In the genomic region with DNA sequence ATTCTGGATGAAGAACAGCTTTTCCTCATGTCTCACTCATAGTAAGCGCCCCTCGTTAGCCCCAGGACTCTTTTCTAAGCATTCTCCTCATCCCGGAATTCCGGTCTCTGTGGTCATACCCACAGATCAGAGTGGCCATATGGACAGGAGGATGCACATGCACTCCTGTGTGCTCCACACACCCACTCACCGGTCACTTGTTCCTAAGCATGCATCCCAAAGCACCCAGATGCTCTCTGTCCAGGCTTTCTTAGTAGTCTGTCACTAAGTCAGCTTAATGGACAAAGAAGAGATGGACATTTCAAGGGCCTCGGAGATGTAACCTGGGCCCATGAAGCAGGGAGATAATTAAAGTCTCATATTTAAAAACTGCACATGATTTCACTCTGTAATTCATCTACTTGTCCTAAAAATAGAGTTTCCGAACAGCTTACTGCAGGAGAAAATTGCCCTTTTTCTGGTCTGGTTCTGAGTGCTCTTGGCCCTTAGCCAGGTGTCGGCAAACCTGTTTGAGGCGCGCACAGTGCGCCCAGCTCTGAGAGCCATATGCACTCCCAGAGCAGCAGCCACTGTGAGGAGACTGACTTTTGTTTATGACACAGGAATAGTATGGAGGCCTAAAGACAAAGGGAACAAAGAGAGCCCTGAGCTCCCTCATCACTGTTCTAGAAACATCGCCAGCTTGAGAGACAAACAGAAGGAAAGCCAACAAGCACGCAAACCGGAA, we compare ENCODE assay signal across 17 mouse cellular contexts. TPM values are rescaled to one million over a fixed set of nuclear protein-coding genes. Genes with fewer than 3 reads are reported as not detected.
DNase-seq lines count a peak whose midpoint lies in the region; ATAC-seq and TF ChIP-seq lines count a peak whose summit lies in the region.
"Had no signal": no experiment of that assay in that cellular context is flagged by ENCODE, and none has a peak within 500 bp of the region (broad histone marks: within the 10 kb centered on the region; RNA-seq: fewer than 3 reads in every experiment).

No protein-coding gene starts in this region.

- TF ChIP-seq EP300 in lung, postnatal 0 days (IDR thresholded peaks at IDR 0.05) = no peak

- DNase-seq in forebrain, postnatal 0 days = peak; percentile 41
- peak; percentile 14 for DNase-seq in lung, postnatal 0 days (ENCODE audit: low spot score)
- DNase-seq in lung, postnatal 25 days (ENCODE audit: low spot score) = no peak
- peak; percentile 71 for DNase-seq in cerebellum, adult 18-20 months
- no peak for DNase-seq in adrenal gland, adult 8-10 months
- no peak for DNase-seq in urinary bladder, postnatal 36 days (ENCODE audit: low spot score in 2 of 2)
- DNase-seq: adrenal gland, postnatal 36 days; B cell, adult 2 months; lung, postnatal 14 days; thymus, adult 2 months had no signal

- peaks cover 6% of the 10 kb centered on the region; the same call in 1 of the 2 replicates for H3K4me1 ChIP-seq in forebrain, postnatal 0 days (ENCODE audit: insufficient read depth)
- no peaks in the 10 kb centered on the region for H3K4me1 ChIP-seq in forebrain, embryonic 12.5 days
- H3K4me1 ChIP-seq in lung, postnatal 0 days (ENCODE audit: insufficient read depth, low read depth, low read length) = no peaks in the 10 kb centered on the region
- peaks cover 5% of the 10 kb centered on the region for H3K4me1 ChIP-seq in hindbrain, embryonic 16.5 days (ENCODE audit: control insufficient read depth, insufficient read depth, low read depth, low read length)
- H3K4me1 ChIP-seq: heart, embryonic 12.5 days had no signal

- H3K27me3 ChIP-seq in forebrain, postnatal 0 days (ENCODE audit: insufficient read depth, low read length) = no peaks in the 10 kb centered on the region
- no peaks in the 10 kb centered on the region for H3K27me3 ChIP-seq in forebrain, embryonic 12.5 days
- H3K27me3 ChIP-seq in lung, postnatal 0 days (replicated peaks; ENCODE audit: insufficient read depth, low read length) = no peaks in the 10 kb centered on the region
- no peaks in the 10 kb centered on the region for H3K27me3 ChIP-seq in hindbrain, embryonic 16.5 days (replicated peaks; ENCODE audit: control insufficient read depth, insufficient read depth, low read length)
- H3K27me3 ChIP-seq: heart, embryonic 12.5 days had no signal

- no peaks in the 10 kb centered on the region for H3K36me3 ChIP-seq in forebrain, postnatal 0 days (ENCODE audit: insufficient read depth)
- no peaks in the 10 kb centered on the region for H3K36me3 ChIP-seq in forebrain, embryonic 12.5 days (replicated peaks)
- H3K36me3 ChIP-seq in lung, postnatal 0 days (ENCODE audit: insufficient read depth, low read length) = no peaks in the 10 kb centered on the region
- H3K36me3 ChIP-seq in hindbrain, embryonic 16.5 days (ENCODE audit: control insufficient read depth, insufficient read depth, low read length) = no peaks in the 10 kb centered on the region
- H3K36me3 ChIP-seq: G1E; heart, embryonic 12.5 days had no signal

- no peak for TF ChIP-seq CTCF in forebrain, postnatal 0 days (IDR thresholded peaks at IDR 0.05; ENCODE audit: low read depth)
- no peak for TF ChIP-seq CTCF in lung, postnatal 0 days (IDR thresholded peaks at IDR 0.05)

- H3K9me3 ChIP-seq in forebrain, postnatal 0 days (ENCODE audit: low read length) = no peaks in the 10 kb centered on the region
- H3K9me3 ChIP-seq in forebrain, embryonic 12.5 days = no peaks in the 10 kb centered on the region
- no peaks in the 10 kb centered on the region for H3K9me3 ChIP-seq in lung, postnatal 0 days (ENCODE audit: low read length)
- H3K9me3 ChIP-seq in hindbrain, embryonic 16.5 days (ENCODE audit: control insufficient read depth, low read length) = no peaks in the 10 kb centered on the region
- H3K9me3 ChIP-seq: G1E; heart, embryonic 12.5 days had no signal

- no peak overlapping the region for H3K9ac ChIP-seq in forebrain, postnatal 0 days
- H3K9ac ChIP-seq in forebrain, embryonic 12.5 days = no peak overlapping the region
- H3K9ac ChIP-seq in lung, postnatal 0 days (replicated peaks; ENCODE audit: low read depth) = no peak overlapping the region
- H3K9ac ChIP-seq in hindbrain, embryonic 16.5 days (ENCODE audit: low read depth, low read length) = peak overlapping the region; percentile 22; the same call in 1 of the 2 replicates
- H3K9ac ChIP-seq: heart, embryonic 12.5 days had no signal

- H3K27ac ChIP-seq in forebrain, postnatal 0 days (ENCODE audit: low read depth, low read length) = no peak overlapping the region
- H3K27ac ChIP-seq in forebrain, embryonic 12.5 days = no peak overlapping the region
- H3K27ac ChIP-seq in lung, postnatal 0 days (ENCODE audit: low read length) = no peak overlapping the region
- peak overlapping the region; percentile 13; the same call in 1 of the 2 replicates for H3K27ac ChIP-seq in hindbrain, embryonic 16.5 days (ENCODE audit: low read depth, low read length)
- H3K27ac ChIP-seq: kidney, postnatal 0 days had no signal

- WGBS in forebrain, postnatal 0 days = 60% methylated on average over 14 of the region's 14 CpGs
- WGBS in forebrain, embryonic 12.5 days = 87% methylated on average over 14 of the region's 14 CpGs
- WGBS in lung, postnatal 0 days = 54% methylated on average over 14 of the region's 14 CpGs
- WGBS in hindbrain, embryonic 16.5 days = 71% methylated on average over 14 of the region's 14 CpGs

- H3K4me2 ChIP-seq in forebrain, postnatal 0 days (ENCODE audit: low read depth) = no peak overlapping the region
- no peak overlapping the region for H3K4me2 ChIP-seq in forebrain, embryonic 12.5 days
- H3K4me2 ChIP-seq in lung, postnatal 0 days (replicated peaks; ENCODE audit: low read depth, low read length) = no peak overlapping the region
- no peak overlapping the region for H3K4me2 ChIP-seq in hindbrain, embryonic 16.5 days (ENCODE audit: low read length)
- H3K4me2 ChIP-seq: heart, embryonic 12.5 days had no signal

- no peak overlapping the region for H3K4me3 ChIP-seq in forebrain, postnatal 0 days (ENCODE audit: low read depth, low read length)
- H3K4me3 ChIP-seq in forebrain, embryonic 12.5 days (replicated peaks) = no peak overlapping the region
- H3K4me3 ChIP-seq in lung, postnatal 0 days (ENCODE audit: low read depth, low read length) = no peak overlapping the region
- no peak overlapping the region for H3K4me3 ChIP-seq in hindbrain, embryonic 16.5 days (ENCODE audit: low read length)
- H3K4me3 ChIP-seq: heart, embryonic 12.5 days had no signal

- ATAC-seq in forebrain, postnatal 0 days = peak; percentile 48
- ATAC-seq in forebrain, embryonic 12.5 days (ENCODE audit: low FRiP score) = no peak
- no peak for ATAC-seq in lung, postnatal 0 days
- no peak for ATAC-seq in hindbrain, embryonic 16.5 days

RNA-seq across cellular contexts. Expression of a gene that starts 19.3 kb away (rescaled TPM):
- total RNA-seq in forebrain, postnatal 0 days (2014; rRNA removed) = 1,286 and 1,411 TPM in 2 replicates
- polyA plus RNA-seq in forebrain, postnatal 0 days (2015; fragmentation: Nextera tagmentation; extraction: Ambion mirVana) = 2,997 and 3,605 TPM in 2 replicates
- 588 and 653 TPM in 2 replicates for polyA plus RNA-seq in forebrain, embryonic 12.5 days (2016; fragmentation: Nextera tagmentation; extraction: Ambion mirVana)
- polyA plus RNA-seq in lung, postnatal 0 days (2015; fragmentation: Nextera tagmentation; extraction: Ambion mirVana) = 12.2 and 13.4 TPM in 2 replicates
- polyA plus RNA-seq in hindbrain, embryonic 16.5 days (2015; fragmentation: Nextera tagmentation; extraction: Ambion mirVana) = 3,305 and 3,556 TPM in 2 replicates
- 10 to 100 TPM; 29.4 to 51.8 (median 36.0) TPM for total RNA-seq in adrenal gland, adult 8-10 months (2022)
- polyA plus RNA-seq: G1E had no signal

RNA-seq across cellular contexts. Expression of a gene that starts 52.1 kb away (rescaled TPM):
- total RNA-seq in forebrain, postnatal 0 days (2014; rRNA removed) = 5.8 and 6.9 TPM in 2 replicates
- polyA plus RNA-seq in forebrain, postnatal 0 days (2015; fragmentation: Nextera tagmentation; extraction: Ambion mirVana) = 2.4 and 2.5 TPM in 2 replicates
- 2.3 and 3.4 TPM in 2 replicates for polyA plus RNA-seq in forebrain, embryonic 12.5 days (2016; fragmentation: Nextera tagmentation; extraction: Ambion mirVana)
- 0.95 and 1.2 TPM in 2 replicates for polyA plus RNA-seq in lung, postnatal 0 days (2015; fragmentation: Nextera tagmentation; extraction: Ambion mirVana)
- 3.3 and 3.9 TPM in 2 replicates for polyA plus RNA-seq in hindbrain, embryonic 16.5 days (2015; fragmentation: Nextera tagmentation; extraction: Ambion mirVana)
- 1 to 10 TPM; 1.5 to 3.3 (median 2.4) TPM for total RNA-seq in adrenal gland, adult 8-10 months (2022)
- total RNA-seq: neutrophil, adult 5-6 weeks had no signal
- polyA plus RNA-seq: G1E; liver, adult 2 months had no signal

Comparison
In these comparisons a context has a peak if more than half of its experiments do, and no peak if none do; other contexts are left out.
1. DNase-seq: peak in forebrain, postnatal 0 days (single experiment), lung, postnatal 0 days (single experiment) and cerebellum, adult 18-20 months (2 of 2); none in lung, postnatal 25 days (single experiment), adrenal gland, adult 8-10 months (single experiment) and urinary bladder, postnatal 36 days (0 of 2).
2. RNA of a gene that starts 19.3 kb away (polyA plus RNA-seq): 2,997 to 3,605 TPM in forebrain, postnatal 0 days, 3,305 to 3,556 TPM in hindbrain, embryonic 16.5 days and 588 to 653 TPM in forebrain, embryonic 12.5 days; 12.2 to 13.4 TPM in lung, postnatal 0 days; every median in the first group is over 10 times any median in the second.